Mouse (Mus musculus) kidney, embryonic 16.5 days (tissue): Measurements from ENCODE around the gene Chid1. TPM values are rescaled to one million over a fixed set of nuclear protein-coding genes. Genes with fewer than 3 reads are reported as not detected.
A peak's percentile ranks its signal among the peaks of the same experiment; 100 is the strongest.

Experiments used
- ATAC-seq: fragments of 200-750 bp; cut with Nextera tagmentation; 2 replicates; pipeline ENCODE4 v1.8.0; 2017; ENCODE audit warnings: moderate TSS enrichment; ENCODE audit not compliant: low FRiP score, low TSS enrichment
- H3K27ac ChIP-seq: fragments of 300-500 bp; sonication (generic); 2 replicates; pipeline ENCODE4 v1.5.1; 2014; ENCODE audit warnings: low read length
- H3K27me3 ChIP-seq: fragments of 300-500 bp; sonication (generic); 2 replicates; pipeline ENCODE4 v1.6.1; 2014; ENCODE audit warnings: low read length, control low read depth, mixed read lengths; ENCODE audit not compliant: insufficient read depth
- H3K36me3 ChIP-seq: fragments of 300-500 bp; sonication (generic); 2 replicates; pipeline ENCODE4 v1.6.1; 2014; ENCODE audit warnings: low read length, control low read depth, mixed read lengths; ENCODE audit not compliant: insufficient read depth
- H3K4me1 ChIP-seq: fragments of 300-500 bp; sonication (generic); 2 replicates; pipeline ENCODE4 v1.6.1; 2014; ENCODE audit warnings: low read length, control low read depth, mixed read lengths; ENCODE audit not compliant: insufficient read depth
- H3K4me2 ChIP-seq: fragments of 300-500 bp; sonication (generic); replicated peaks from 2 replicates; pipeline ENCODE4 v1.6.1; 2014; ENCODE audit warnings: low read depth, low read length
- H3K4me3 ChIP-seq: fragments of 300-500 bp; sonication (generic); 2 replicates; pipeline ENCODE4 v1.5.1; 2014; ENCODE audit warnings: mild to moderate bottlenecking, low read length
- H3K9ac ChIP-seq: fragments of 300-500 bp; sonication (generic); replicated peaks from 2 replicates; pipeline ENCODE4 v1.6.1; 2014; ENCODE audit warnings: low read length
- H3K9me3 ChIP-seq: fragments of 300-500 bp; sonication (generic); 2 replicates; pipeline ENCODE4 v1.6.1; 2016; ENCODE audit warnings: low read length, control low read depth
- WGBS: fragments of 180-500 bp; shearing (Covaris S2); extraction: QIAGEN DNeasy Blood & Tissue Kit; methylation state at CpG from one replicate; pipeline ENCODE4 v1.1.7; 2014; 5-methylcytosine and 5-hydroxymethylcytosine counted together
- polyA plus RNA-seq: library from polyadenylated mRNA; unstranded; fragments of >200 nt; fragmentation: Nextera tagmentation; extraction: Ambion mirVana; gene quantifications from 2 replicates; pipeline ENCODE4 v1.2.1, GENCODE M21; 2015

The Chid1 gene
- polyA plus RNA-seq, 1 experiment from 2014 or later: 47.7 TPM

- Histone ChIP-seq H3K4me2 (no peak overlapping the region), H3K27ac (no peak overlapping the region), H3K9me3 (no peaks in the 10 kb centered on the region), H3K9ac (no peak overlapping the region), H3K27me3 (no peaks in the 10 kb centered on the region), H3K36me3 (peaks cover 18% of the 10 kb centered on the region), H3K4me1 (no peaks in the 10 kb centered on the region), H3K4me3 (no peak overlapping the region)
- 87% methylated on average over 5 of the region's 5 CpGs for WGBS
- no peak for ATAC-seq
Observed at GRCm38 (mm10) chr7:141492738-141493137, 46.9 kb downstream of the Chid1 start.

DNA sequence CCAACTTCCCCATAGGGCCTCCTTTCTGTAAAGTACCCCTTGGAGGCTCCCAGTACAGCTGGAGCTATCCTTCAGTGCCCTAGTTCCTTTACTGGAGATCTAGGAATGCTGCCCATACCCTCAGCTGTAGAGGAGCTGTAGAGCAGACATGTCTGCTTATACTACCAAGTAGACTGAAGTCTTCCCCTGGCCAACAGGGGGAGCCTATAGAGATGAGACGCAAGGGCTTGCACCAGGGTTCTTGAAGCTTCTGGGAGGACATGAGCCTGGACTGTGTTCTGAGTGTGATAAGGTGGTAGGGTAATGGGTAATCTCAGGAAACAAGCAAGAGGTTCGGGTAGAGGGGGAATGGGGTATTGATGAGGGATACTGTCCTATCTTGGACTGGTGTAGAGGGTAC is 48.5 kb downstream of the Chid1 start:
- Histone ChIP-seq H3K27ac (no peak overlapping the region), H3K4me3 (no peak overlapping the region), H3K9ac (no peak overlapping the region), H3K27me3 (no peaks in the 10 kb centered on the region), H3K36me3 (peaks cover 18% of the 10 kb centered on the region), H3K4me1 (no peaks in the 10 kb centered on the region), H3K9me3 (no peaks in the 10 kb centered on the region), H3K4me2 (no peak overlapping the region)
- WGBS: 93% methylated on average over 2 of the region's 2 CpGs
- no peak for ATAC-seq

DNA sequence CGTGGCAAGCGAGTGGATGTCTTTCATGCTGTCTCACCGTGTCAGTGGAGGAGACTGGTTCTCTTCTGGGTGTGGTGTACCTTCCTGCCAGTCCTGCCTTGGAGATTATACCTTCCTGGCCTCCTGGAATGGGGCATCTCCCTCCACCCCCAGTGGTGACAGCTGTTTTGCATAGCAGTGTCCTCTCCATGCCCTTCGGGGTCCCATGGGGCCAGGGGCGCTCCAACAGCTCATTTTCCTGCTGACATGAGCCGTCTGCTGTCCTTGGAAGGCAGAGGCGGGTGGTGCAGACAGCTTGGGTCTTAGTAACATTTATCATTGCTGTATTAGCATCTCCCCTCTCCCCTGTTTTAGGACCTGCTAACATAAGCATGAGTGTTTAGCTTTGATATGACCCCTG is 52.5 kb downstream of the Chid1 start:
- Histone ChIP-seq H3K27me3 (no peaks in the 10 kb centered on the region), H3K4me3 (no peak overlapping the region), H3K4me1 (peaks cover 4% of the 10 kb centered on the region; the same call in 1 of the 2 replicates), H3K27ac (no peak overlapping the region), H3K9me3 (no peaks in the 10 kb centered on the region), H3K9ac (no peak overlapping the region), H3K4me2 (no peak overlapping the region), H3K36me3 (0 out of 2 replicates have a peak, but pooled peaks cover 3% of the 10 kb centered on the region)
- WGBS: 66% methylated on average over 7 of the region's 7 CpGs
- no peak for ATAC-seq

GRCm38 (mm10) chr7:141486239-141486638 is 53.4 kb downstream of the Chid1 start:
- Histone ChIP-seq H3K9me3 (no peaks in the 10 kb centered on the region), H3K4me1 (peaks cover 11% of the 10 kb centered on the region)
- WGBS: 68% methylated on average over 1 of the region's 1 CpGs

DNA sequence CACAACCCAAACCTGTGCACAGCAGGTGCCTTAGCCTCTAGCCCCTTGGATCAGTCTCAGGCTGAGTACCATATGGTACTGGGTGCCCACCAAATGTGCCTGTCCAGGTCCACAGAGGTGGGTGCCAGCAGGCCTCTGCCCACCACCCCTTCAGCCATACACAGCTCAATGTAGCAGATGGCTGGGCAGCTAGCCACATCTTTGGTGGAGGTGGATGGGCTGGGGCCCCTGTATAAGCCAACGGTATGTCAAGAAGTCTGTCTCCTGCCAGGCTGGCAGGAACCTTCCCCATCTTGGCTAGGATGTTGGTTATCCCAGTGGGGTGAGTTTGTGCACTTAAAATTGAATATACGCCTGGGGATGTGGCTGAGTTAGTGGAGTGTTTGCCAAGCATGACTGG is 54.1 kb downstream of the Chid1 start:
- ATAC-seq: no peak
- no peak overlapping the region for H3K9ac ChIP-seq
- peaks cover 17% of the 10 kb centered on the region for H3K4me1 ChIP-seq
- H3K36me3 ChIP-seq: no peaks in the 10 kb centered on the region
- no peaks in the 10 kb centered on the region for H3K27me3 ChIP-seq
- no peak overlapping the region for H3K4me3 ChIP-seq
- H3K4me2 ChIP-seq: no peak overlapping the region
- WGBS: 81% methylated on average over 2 of the region's 2 CpGs
- no peaks in the 10 kb centered on the region for H3K9me3 ChIP-seq
- no peak overlapping the region for H3K27ac ChIP-seq

More at GRCm38 (mm10) chr7:141486239-141486638, 53.4 kb downstream of the Chid1 start:
- H3K36me3 ChIP-seq: no peaks in the 10 kb centered on the region
- H3K27me3 ChIP-seq: no peaks in the 10 kb centered on the region
- no peak overlapping the region for H3K9ac ChIP-seq
- H3K27ac ChIP-seq: no peak overlapping the region
- ATAC-seq: no peak
- H3K4me3 ChIP-seq: no peak overlapping the region
- no peak overlapping the region for H3K4me2 ChIP-seq

- Histone ChIP-seq H3K4me2 (no peak overlapping the region), H3K9ac (no peak overlapping the region), H3K4me3 (no peak overlapping the region), H3K9me3 (no peaks in the 10 kb centered on the region), H3K4me1 (peaks cover 20% of the 10 kb centered on the region), H3K27ac (no peak overlapping the region), H3K27me3 (no peaks in the 10 kb centered on the region), H3K36me3 (no peaks in the 10 kb centered on the region)
- WGBS: 76% methylated on average over 2 of the region's 2 CpGs
- ATAC-seq: no peak
Observed at GRCm38 (mm10) chr7:141485186-141485585, 54.5 kb downstream of the Chid1 start.

DNA sequence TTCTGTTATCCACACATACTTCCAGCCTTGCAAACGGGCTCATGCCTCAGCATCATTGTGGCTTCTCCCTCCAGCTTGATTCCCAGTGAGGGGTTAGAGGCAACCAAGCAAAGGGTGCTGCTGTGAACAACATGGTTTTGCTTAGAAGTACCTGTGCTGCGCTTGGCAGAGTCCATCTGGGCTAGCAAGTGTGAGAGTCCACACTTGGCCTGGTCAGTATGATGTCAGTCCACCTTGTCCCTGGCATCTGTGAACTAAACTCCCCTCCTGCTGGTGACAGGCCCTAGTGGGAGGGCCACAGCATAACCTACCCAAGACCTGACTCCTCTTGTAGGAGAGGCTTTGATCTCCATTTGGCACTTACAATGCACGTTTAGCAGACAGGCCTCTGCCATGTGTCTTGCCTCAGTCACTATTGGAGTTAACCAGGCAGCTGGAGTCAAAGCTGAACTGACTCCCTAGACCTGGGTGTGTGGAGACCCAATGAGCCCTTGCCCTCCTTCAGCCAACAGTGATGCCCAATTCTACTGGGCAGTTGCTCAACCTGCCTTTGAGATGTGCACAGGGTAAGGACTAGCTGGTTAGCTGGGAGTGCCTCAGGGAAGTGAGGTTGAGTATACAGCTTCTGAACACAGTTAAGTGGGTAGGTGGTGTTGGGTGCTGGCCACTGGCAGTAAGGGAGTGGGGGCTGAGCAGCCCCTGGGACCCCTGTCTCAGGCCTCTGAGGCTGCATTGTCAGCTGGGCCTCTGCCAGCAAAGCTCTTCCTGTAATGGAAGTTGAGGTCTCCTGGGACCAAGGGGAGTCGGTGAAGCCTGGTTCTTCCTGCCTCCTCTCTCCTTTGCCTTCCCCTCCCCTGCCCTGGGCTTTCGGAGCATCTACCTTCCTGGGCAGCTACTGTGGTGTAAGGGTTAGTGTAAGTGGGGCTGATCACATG is 55.2 kb downstream of the Chid1 start:
- H3K9me3 ChIP-seq: no peaks in the 10 kb centered on the region
- no peak overlapping the region for H3K4me3 ChIP-seq
- no peak overlapping the region for H3K4me2 ChIP-seq
- WGBS: 64% methylated on average over 5 of the region's 5 CpGs
- H3K27ac ChIP-seq: no peak overlapping the region
- H3K36me3 ChIP-seq: no peaks in the 10 kb centered on the region
- peaks cover 20% of the 10 kb centered on the region for H3K4me1 ChIP-seq
- H3K27me3 ChIP-seq: no peaks in the 10 kb centered on the region
- no peak for ATAC-seq
- H3K9ac ChIP-seq: no peak overlapping the region

GRCm38 (mm10) chr7:141483114-141483653 is 56.5 kb downstream of the Chid1 start:
- no peak overlapping the region for H3K4me2 ChIP-seq
- no peaks in the 10 kb centered on the region for H3K27me3 ChIP-seq
- WGBS: 81% methylated on average over 6 of the region's 6 CpGs
- peaks cover 24% of the 10 kb centered on the region for H3K4me1 ChIP-seq
- no peak overlapping the region for H3K9ac ChIP-seq
- no peak overlapping the region for H3K27ac ChIP-seq
- no peak for ATAC-seq
- no peaks in the 10 kb centered on the region for H3K9me3 ChIP-seq
- H3K36me3 ChIP-seq: no peaks in the 10 kb centered on the region
- H3K4me3 ChIP-seq: no peak overlapping the region

DNA sequence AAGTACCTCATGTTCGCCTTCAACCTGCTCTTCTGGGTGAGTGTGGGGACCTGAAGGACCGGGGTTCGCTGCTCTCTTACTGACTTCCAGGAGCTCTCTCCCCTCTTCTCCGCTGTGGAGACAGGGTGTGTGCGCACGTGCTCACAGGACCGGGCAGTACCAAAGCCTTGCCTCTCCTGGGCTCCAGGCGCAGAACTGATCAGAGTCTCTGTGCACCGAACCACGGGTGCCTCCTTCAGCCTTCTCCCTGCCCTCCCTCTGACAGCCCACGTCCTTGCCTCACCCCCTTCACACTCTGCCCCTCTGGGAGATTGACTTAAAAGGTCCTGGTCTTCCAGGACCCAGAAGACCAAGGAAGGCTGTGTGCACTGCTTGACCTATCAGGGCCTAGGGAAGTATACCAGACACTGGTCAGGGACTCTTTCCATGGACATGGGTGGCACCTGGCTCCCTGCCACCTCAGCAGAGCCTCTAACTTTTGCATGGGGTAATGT is 57.1 kb downstream of the Chid1 start:
- H3K27me3 ChIP-seq: no peaks in the 10 kb centered on the region
- no peaks in the 10 kb centered on the region for H3K9me3 ChIP-seq
- peak overlapping the region; percentile 66 for H3K9ac ChIP-seq
- peak overlapping the region; percentile 96 for H3K4me2 ChIP-seq
- H3K4me3 ChIP-seq: peak overlapping the region; percentile 61
- 5% methylated on average over 11 of the region's 11 CpGs for WGBS
- peaks cover 30% of the 10 kb centered on the region for H3K4me1 ChIP-seq
- no peaks in the 10 kb centered on the region for H3K36me3 ChIP-seq
- ATAC-seq: 0 out of 2 replicates have a peak, but pooled peaks have one; percentile 4
- H3K27ac ChIP-seq: no peak overlapping the region
